Comparison of ENCODE assay signal across 14 mouse cellular contexts in the genomic region with DNA sequence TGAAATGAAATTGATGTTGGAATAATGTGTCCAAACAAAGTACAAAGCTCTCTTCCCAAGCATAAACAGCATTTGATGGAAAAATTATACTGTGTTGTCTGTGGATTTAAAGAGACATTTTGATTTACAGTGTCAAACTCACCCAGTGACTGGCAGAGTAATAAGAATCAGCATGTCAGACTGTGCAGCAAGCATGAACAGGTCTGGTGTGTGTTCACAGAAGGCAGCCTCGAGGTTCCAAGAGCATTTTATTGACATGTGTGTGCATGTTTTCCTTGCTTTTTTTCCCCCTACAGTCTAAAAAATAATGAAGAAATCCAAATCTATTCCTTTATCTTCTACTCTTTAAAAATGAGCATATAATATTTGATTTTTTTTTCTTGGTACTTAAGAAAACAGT.
"Had no signal": no experiment of that assay in that cellular context is flagged by ENCODE, and none has a peak within 500 bp of the region (broad histone marks: within the 10 kb centered on the region; RNA-seq: fewer than 3 reads in every experiment).

No protein-coding gene starts in this region.

- H3K27me3 ChIP-seq: liver, embryonic 12.5 days; megakaryocyte, embryonic 14.5 days; midbrain, embryonic 12.5 days; stomach, embryonic 15.5 days had no signal

- DNase-seq: kidney, adult 8-10 months; kidney, postnatal 25 days; lung, embryonic 14.5 days; lung, postnatal 10 days; lung, postnatal 4 days; right cerebral cortex, postnatal 14 days; thymus, adult 2 months; thymus, postnatal 25 days had no signal

- H3K4me3 ChIP-seq: left cerebral cortex, adult 2 months; limb, embryonic 10.5 days; liver, embryonic 12.5 days; megakaryocyte, embryonic 14.5 days; midbrain, embryonic 12.5 days; stomach, embryonic 15.5 days had no signal

- H3K4me2 ChIP-seq: liver, embryonic 12.5 days; lung, embryonic 14.5 days; midbrain, embryonic 12.5 days; stomach, embryonic 15.5 days had no signal

- H3K4me1 ChIP-seq: liver, embryonic 12.5 days; stomach, embryonic 15.5 days had no signal

- H3K9me3 ChIP-seq: limb, embryonic 10.5 days; liver, embryonic 12.5 days; megakaryocyte, embryonic 14.5 days; midbrain, embryonic 12.5 days; stomach, embryonic 15.5 days had no signal

- ATAC-seq: liver, embryonic 12.5 days had no signal

- H3K27ac ChIP-seq: left cerebral cortex, adult 2 months; limb, embryonic 10.5 days; liver, embryonic 12.5 days; midbrain, embryonic 12.5 days; stomach, embryonic 15.5 days had no signal

- H3K9ac ChIP-seq: liver, embryonic 12.5 days; lung, embryonic 14.5 days; midbrain, embryonic 12.5 days; stomach, embryonic 15.5 days had no signal

- H3K36me3 ChIP-seq: limb, embryonic 10.5 days; liver, embryonic 12.5 days; midbrain, embryonic 12.5 days; stomach, embryonic 15.5 days had no signal
